Mouse (Mus musculus): ENCODE results near the gene Pabpc1l. TPM values are rescaled to one million over a fixed set of nuclear protein-coding genes. Genes with fewer than 3 reads are reported as not detected.
"Not testable (repeated sequence)": the region's sequence is repeated elsewhere in the genome, so short reads cannot be mapped to it uniquely, and the experiment has no call there.

The Pabpc1l gene
- total RNA-seq, 4 experiments from 2014 or later: 0.31 TPM; not detected in 3

- DNase-seq (ENCODE audit: low spot score in 2 of 2): no peak
Measured at GRCm38 (mm10) chr2:164036520-164037019, 11.3 kb downstream of the Pabpc1l start.

GRCm38 (mm10) chr2:164038407-164039028, 13.3 kb downstream of the Pabpc1l start:
- DNase-seq (ENCODE audit: low spot score in 2 of 2): no peak

DNA sequence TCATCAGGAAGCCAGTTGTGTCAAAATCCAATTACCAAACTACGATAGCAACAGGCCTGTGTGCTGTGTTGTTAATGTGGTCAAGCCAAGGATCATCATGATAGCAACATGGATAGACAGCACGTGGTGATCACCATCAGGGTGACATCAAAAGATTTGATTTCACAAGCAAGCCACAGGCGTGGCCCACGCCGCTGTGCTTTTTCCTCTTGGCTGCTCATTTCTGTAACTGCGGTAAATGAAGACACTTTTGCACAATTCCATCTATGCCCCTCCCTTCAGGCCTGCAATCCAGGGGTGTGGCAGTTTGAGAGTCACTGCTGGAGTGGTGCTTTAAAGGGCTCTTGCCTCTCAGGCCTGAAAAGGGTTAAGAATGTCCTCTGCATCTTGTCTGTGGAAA, 15.7 kb downstream of the Pabpc1l start:
- no peak for DNase-seq (ENCODE audit: low spot score in 2 of 2)

DNA sequence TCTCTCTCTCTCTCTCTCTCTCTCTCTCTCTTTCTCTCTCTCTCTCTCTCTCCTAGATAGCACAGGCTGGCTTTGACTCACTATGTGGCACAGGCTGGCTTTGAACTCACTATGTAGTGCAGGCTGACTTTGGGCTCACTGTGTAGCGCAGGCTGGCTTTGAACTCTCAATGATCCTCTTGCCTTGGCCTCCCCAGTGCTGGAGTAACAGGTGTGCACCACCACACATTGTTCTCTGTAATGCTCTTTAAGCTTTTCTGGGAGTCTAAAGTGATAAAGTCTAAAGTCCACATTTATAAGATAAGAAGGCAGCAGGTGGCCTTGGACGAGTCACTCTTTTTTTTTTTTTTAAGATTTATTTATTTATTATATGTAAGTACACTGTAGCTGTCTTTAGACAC, 16.3 kb downstream of the Pabpc1l start:
- no peak for DNase-seq (ENCODE audit: low spot score in 2 of 2)

GRCm38 (mm10) chr2:164047197-164047690, 22.0 kb downstream of the Pabpc1l start:
- DNase-seq (ENCODE audit: low spot score in 2 of 2): no peak

GRCm38 (mm10) chr2:164053767-164054166, 28.5 kb downstream of the Pabpc1l start:
- peak in 1 of 2 experiments; percentile 29 for DNase-seq (ENCODE audit: low spot score in 2 of 2)

DNA sequence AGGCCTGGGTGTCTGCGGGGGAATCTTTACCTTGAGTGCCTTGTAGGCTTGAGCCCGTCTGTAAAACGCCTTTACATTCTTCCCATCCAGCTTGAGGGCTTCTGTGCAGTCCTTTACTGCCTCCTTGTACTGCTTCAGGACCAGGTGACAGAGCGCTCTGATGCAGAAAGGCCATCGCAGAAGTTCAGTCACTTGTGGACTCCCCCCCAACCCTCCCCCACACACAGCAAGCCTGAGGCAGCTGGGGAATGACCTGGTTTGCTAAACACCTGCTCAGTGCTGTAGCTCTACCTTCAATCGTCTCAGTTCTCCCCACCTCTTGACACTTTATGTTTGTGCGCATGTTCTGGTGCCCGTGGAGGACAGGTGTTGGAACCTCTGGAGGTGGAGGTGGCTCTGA, 29.4 kb downstream of the Pabpc1l start:
- DNase-seq (ENCODE audit: low spot score in 2 of 2): no peak

DNA sequence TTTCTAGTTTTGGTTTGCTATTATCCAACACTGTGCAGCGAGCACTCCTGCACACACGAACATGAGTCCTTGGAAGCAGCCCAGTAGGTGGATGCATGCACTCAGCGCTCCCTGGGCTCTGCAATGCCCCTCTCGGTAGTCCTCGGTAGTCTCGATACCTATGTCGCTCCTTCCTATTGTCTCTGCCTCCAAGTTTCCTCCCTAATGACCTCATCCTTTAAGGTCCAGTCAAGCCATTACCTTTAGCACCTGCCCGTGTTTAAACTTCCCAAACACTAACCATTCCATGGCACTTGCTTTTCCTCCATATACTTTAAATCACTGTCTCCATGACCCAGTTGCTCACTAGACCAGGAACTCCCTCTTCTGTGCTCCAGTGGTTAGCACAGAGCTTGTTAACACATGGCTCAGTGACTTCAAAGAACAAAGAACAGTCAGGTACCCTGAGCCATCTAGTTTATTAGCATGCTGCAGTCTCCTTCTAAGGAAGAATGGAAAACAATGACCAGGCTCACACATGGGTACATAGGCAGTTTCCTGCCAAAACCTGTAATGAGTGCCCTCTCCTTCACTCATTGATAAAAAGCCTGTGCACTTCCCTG, 34.5 kb downstream of the Pabpc1l start:
- DNase-seq (ENCODE audit: low spot score in 2 of 2): no peak

DNA sequence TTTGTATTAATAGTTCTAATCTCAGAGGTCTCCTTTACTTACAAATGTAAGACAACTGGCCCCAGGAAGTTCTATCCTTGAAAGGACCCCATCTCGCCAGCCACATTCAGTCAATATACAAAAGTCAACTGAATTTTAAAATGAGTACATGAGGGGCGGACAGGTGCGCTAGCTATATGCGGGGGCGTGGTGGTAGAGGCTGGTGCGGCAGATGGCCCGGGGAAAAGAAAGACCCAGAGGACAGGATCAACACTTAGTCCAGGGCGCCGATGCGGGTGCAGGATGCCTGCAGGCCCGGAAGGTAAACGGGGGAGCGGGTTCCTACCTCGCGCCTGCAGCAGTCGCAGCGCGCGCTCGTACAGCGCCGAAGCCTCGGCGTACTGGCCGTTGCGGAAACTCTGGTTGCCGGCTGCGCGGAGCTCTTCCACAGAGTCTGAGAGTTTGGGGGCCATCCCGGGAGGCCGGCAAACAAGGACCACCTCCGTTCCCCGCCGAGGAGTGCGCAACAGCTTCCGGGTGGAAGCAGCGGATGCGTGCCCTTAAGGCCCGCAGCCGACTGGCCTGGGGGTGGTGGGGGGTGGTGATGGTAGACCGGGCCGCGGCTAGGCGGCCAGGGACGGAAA, 45.0 kb downstream of the Pabpc1l start, which contains the start of gene Stk4:
TSS of gene Stk4 (plus strand) at position 181 of the 623 bp plus-strand sequence.
- DNase-seq (ENCODE audit: low spot score in 2 of 2): no peak

DNA sequence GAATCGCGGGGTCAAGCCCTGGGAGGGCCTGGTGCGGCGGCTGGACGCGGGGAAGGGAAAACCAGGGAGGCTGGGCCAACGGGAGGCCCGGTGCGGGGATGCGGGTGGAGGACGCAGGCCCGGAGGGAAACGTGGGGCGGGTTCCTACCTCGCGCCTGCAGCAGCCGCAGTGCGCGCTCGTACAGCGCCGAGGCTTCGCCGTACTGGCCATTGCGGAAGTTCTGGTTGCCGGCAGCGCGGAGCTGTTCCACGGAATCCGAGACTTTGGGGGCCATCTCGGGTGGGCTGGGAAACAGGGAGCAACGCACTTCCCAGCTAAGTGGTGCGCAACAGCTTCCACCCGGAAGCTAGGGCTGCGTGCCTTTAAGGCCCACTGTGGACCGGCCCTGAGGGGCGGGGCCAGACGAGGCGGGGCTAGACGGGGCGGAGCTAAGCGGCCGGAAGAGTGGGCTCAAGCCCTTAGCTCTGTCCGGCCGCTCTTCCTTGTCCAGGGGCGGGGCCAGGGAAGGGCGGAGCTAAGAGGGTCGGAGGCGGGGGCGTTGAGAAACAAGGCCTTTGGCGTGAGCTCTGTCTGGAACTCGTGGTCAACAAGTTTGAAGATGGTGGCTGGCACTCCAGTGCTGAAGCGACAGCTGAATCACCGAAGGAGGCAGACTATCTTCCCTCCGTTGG, 45.7 kb downstream of the Pabpc1l start, which contains the start of gene Tomm34:
TSS of gene Tomm34 (minus strand) at position 405 of the 672 bp plus-strand sequence.
- DNase-seq (ENCODE audit: low spot score in 2 of 2): peak; percentile 89 to 93

- not testable (repeated sequence) for DNase-seq (ENCODE audit: low spot score in 2 of 2)
Measured at GRCm38 (mm10) chr2:164071437-164071820, 46.2 kb downstream of the Pabpc1l start.

GRCm38 (mm10) chr2:164072109-164072508, 46.9 kb downstream of the Pabpc1l start:
- DNase-seq (ENCODE audit: low spot score in 2 of 2): no peak

DNA sequence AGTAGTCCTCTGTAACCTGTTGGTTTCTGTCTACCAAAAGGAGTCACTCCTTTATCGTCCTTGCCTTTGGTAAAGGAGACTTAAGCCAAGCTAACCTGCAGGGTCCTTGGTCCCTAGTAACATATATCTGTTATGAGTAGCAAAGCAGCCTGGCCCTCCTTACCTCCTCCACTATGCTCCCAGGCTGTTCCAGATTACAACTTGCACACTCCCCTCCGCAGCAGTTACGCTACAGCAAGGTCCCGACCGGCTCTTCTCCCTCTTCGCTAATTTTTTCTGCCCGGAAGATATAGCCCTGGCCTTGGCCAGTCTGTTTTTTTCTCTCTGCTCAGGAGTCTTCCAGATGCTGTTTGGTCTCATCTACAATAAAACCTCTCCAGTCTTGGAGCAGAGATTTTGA, 47.9 kb downstream of the Pabpc1l start:
- no peak for DNase-seq (ENCODE audit: low spot score in 2 of 2)

- DNase-seq (ENCODE audit: low spot score in 2 of 2): peak; percentile 97
Measured at GRCm38 (mm10) chr2:164073918-164074578, 48.8 kb downstream of the Pabpc1l start.

- no peak for DNase-seq (ENCODE audit: low spot score in 2 of 2)
Measured at GRCm38 (mm10) chr2:164075088-164075487, 49.8 kb downstream of the Pabpc1l start.

DNA sequence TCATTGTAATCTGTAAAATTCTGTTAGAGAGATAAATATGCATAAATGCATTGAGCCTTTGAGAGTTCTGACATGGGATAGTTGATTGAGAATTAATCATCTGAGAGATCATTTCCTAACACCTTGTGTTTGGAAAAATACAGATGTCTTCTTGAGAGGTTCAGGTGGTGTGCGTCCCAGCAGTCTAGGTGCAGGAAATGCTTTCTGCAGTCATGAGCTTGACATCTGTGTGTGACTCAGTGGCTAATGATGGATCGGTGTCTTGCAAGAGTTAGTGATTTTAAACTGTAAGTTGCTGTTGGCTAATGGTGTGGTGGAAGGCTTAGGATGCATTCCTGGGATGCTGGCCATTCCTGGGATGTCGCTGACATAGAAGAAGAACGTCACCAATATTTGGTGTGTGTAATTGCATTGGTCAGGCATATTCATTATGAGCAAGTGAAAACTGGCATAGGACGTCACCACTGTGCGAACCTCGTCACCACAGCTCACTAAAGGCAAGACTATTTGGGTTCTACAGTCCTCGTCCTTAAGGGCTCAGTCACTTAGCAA, 51.7 kb downstream of the Pabpc1l start:
- no peak for DNase-seq (ENCODE audit: low spot score in 2 of 2)

DNA sequence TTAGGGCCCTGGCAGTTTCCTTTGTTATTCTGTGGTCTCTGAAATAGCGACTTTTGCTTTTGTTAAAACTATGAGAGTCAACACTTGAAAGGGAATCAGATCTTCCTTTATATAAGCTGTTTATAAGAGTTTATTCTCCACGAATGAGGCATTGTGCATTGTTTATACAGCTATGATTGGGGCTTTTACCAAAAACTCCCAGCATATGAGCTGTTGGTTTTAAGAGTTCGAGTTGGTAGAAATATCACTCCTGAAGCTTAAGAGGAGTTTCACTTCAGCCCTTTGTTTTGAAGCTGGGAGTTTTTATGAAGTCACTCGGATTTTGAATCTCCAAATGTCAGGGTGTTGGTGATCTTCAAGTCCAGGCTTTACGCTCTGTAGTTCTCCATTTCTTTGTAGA, 52.6 kb downstream of the Pabpc1l start:
- DNase-seq (ENCODE audit: low spot score in 2 of 2): no peak

- no peak for DNase-seq (ENCODE audit: low spot score in 2 of 2)
Measured at GRCm38 (mm10) chr2:164079488-164079887, 54.2 kb downstream of the Pabpc1l start.

DNA sequence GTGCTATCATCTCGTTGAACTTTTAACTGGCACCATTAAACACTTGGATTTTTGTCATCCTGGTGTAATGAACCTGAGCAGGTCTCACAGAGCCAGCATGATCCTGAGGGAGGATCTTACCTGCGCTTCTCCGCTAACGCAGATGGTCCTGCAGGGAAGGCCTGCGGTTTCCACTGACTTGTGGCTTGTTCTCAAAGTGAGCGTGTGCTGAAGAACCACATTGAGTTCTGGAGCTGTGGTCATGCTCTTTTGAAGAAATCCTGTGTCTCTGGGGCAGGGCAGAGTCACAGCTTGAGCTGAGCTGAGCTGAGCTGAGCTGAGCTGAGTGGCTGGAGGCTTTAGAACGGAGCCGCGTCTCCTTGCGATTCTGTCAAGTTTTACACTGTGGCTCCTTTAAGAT, 56.3 kb downstream of the Pabpc1l start:
- DNase-seq (ENCODE audit: low spot score in 2 of 2): no peak

DNA sequence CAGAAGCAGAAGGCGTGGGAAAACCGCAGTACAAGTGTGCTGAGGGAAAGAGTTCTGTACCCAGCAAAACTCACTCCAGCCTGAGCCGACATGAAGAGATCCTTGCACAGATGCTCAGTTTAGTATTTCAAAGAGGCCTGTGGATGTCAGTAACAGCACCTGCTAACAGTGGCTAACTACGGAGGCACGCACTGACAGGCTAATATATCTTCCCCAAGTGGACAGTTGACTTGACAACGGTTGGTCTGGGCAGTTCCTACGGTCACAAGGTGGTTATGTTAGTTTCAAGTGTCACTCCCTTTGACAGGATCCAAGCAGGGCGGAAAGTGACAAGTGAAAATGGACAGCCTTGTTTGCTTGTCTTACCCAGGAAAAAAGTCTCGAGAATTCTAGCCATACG, 56.9 kb downstream of the Pabpc1l start:
- DNase-seq (ENCODE audit: low spot score in 2 of 2): peak; percentile 46 to 51
